Mouse (Mus musculus) brain, embryonic 14.5 days (tissue): ENCODE results near the gene Srsf6.

Source experiments
- CTCF ChIP-seq: fragments of 200-500 bp; IDR thresholded peaks from 2 replicates; pipeline ENCODE4 v1.5.1; 2012; ENCODE audit warnings: inconsistent platforms, mild to moderate bottlenecking, moderate library complexity, borderline replicate concordance; ENCODE audit not compliant: insufficient read depth, insufficient read length; ENCODE audit errors: extremely low read depth
- POLR2A ChIP-seq: fragments of 200-500 bp; IDR thresholded peaks from 2 replicates; pipeline ENCODE4 v1.6.1; 2012; ENCODE audit warnings: mild to moderate bottlenecking, inconsistent platforms, borderline replicate concordance; ENCODE audit not compliant: poor library complexity, insufficient read depth, insufficient read length, severe bottlenecking; ENCODE audit errors: extremely low read depth

DNA sequence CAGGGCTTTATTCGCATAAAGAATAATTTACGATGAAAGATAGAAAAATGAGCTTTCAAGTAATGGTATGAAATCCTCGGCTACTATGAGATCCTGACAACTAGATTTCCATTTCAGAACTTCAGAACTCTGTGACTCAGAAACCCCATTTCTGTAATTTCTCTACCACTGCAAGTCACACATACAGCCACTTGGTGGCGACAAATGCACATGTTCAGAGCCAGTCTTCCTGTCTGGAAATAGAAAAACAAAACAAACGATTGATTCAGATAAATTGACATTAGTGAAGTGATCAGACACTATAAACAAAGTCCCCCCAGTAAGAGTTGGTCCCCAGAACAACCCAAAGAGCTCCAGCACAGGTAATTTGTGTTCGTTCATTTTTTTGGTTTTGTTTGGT, 9.1 kb upstream of the Srsf6 start:
- TF ChIP-seq CTCF (peak; percentile 80; the same call in 1 of the 2 replicates), POLR2A (no peak)
